Mouse (Mus musculus) mouse trophoblast stem cell (cell line): ENCODE data around the gene Ftsj3.

Experiments
- in situ Hi-C, 2 experiments: fragments of 300-500 bp; cut with MseI, MboI; formaldehyde crosslinking; loops; 2 replicates in 1 of 2; 3 replicates in 1 of 2; pipeline ENCODE4 v1.15.1; 2025

The Ftsj3 gene

DNA sequence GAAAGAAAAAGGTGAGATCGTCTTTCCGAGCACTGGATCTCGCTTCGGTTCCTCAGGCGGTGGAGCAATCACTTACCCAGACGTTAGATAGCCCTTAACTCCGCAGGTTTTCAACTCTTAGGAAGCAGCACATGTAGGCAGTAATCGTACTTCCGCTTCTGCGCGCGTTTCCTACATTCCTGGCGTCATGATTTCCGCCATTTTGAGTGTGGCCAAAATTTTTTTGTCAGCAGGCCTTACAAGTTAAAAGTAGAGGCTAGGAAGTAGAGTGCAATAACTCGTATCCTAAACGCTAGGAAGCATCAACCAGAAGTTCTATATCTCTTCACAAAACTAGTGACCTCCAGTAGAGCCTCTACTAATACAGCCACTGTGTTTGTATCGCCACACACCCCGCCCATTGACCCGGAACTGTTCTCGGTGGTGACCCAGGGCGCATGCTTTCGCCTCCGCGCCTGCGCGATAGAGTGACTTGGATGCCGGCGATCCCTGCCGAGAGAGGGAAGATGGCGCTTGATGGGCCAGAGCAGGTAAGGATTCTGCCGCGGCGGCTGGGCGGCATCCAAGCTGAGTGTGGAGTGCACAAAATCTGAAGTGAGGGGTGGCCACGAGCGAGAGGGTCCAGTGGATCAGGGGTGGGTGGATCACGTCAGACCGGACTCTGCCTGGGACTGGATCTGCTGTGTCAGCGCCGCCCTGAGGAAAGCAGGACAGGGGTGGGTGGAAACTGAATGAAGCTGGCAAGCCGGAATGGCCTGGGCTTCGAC lies at the start of gene Ftsj3, which contains the start of gene Psmc5:
Ftsj3 (minus strand) TSS at position 395 of the 767 bp plus-strand sequence.
Psmc5 (plus strand) TSS at position 470 of the 767 bp plus-strand sequence.
- in situ Hi-C loops, result no loop called here

DNA sequence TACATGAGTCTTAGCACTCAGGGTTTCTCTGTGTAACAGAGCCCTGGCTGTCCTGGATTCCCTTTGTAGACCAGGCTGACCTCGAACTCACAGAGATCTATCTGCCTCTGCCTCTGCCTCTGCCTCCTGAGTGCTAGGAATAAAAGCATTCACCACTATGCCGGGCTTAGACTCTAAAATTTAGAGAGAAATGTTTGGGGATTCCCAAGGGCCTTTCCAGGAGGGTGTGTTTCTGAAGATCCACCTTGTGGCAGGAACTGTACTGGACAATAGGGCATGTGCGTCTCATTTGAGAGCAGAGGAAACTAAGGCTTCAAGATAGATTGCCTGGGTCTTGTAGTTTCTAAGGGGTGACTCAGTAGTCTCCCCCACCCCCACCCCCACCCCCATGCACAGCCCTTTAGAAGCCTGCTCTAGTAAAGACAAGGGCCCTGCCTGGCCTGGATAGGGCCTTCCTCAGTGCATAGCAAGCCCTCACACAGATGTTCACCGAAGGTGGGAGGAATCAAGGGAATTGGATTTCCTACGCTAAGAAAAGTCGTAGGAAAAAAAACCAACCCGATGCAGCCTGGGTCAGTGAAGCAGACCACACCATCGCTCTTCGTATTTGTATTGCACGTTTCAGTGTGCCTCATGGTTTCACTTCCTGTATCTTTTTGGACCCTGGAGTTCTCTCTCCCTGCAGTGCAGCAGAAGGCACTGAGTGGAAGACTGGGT lies 49.6 kb upstream of the Ftsj3 start:
- in situ Hi-C loops, result no loop called here

DNA sequence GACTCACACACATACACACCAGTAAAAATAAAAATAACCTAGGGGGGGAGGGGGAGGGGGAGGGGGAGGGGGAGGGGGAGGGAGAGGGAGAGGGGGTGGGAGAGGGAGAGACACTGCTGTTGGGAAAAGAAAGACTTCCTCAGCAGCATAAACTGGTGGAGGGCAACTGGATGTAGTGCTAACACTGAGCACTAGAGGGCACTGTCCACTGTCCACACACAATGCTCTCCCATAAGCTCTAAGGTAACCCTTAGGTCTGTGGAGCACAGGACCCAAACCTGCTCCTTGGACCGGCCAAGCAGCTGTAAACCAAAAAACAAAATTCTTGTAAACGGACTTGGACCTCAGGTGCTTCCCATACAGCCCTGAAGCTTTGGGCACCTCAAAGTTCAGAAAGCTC lies 46.8 kb upstream of the Ftsj3 start:
- in situ Hi-C loops, result no loop called here

DNA sequence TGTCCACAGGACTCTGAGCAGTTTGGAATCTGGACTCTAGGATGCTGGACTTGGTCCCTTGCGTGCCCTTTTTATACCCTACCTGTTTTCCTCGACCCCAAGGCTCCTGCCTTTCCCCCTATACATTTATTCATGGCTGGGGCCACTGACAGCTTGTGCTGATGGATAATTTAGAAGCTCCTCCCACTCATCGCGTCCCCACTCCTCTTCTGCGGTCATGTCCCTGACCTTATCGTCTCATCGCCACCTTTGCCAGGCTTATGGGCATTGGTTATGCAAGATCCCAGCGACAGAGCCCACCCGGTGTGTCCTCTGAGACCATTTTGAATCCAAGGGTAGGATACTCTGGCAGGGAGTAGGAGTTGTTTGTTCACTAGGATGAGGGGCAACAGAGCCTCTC lies 45.9 kb upstream of the Ftsj3 start, which contains the start of gene Gh:
Gh (minus strand) TSS at position 101 of the 400 bp plus-strand sequence.
- in situ Hi-C loops, result no loop called here

DNA sequence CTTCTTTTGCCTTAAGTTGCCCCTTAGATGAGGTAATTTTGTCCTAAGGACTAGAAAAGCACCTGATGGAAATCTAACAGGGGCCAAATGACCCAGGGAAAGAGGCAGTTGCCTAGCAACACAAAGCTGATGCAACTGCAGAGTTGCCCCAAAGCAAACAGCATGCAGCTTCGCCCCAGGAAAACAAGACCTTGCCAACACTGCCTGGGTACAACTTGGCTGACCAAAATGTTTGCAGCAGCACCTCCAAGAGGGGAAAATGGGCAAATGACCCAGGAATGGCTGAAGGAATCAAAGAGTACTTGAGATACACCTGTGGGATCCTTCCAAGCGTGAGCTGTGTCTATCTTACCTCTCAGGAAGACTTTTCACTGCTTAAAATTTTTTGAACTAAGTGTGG lies 36.0 kb upstream of the Ftsj3 start:
- in situ Hi-C loops, result no loop called here

DNA sequence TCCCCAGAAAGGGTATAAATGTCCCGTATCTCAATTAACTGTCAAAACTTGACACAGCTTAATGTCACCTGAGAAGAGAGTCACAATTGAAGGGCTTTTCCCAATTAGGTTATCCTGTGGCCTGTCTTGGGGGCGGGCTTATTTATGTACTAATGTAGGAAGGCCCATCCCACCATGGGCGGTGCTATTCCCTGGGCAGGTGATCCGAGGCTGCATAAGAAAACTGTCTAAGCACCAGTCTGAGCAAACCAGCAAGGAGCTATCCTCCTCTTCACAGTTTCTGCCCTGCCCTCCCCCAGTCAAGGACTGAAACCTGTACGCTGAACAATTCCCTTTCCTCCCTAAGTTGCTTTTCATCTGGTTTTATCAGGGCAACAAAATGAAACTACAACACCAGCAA lies 34.5 kb upstream of the Ftsj3 start:
- in situ Hi-C loops, result no loop called here

DNA sequence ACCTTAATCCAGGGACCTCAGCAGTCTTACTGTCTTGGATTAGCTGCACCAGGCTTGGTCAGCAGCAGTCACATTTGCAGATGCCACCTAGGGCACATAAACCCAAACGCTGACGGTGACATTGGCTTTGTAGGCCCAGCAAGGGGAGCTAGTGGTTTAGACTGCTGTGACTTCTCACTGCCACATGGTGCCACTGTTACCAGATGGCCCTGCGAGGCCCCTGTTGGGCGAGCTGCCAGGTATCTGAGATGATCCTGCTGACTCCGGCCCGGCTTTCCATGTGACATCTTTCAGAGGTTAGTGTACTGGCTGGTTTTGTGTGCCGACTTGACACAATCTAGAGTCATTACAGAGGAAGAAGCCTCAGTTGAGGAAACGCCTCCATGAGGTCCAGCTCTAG lies 33.5 kb upstream of the Ftsj3 start:
- in situ Hi-C loops, result no loop called here

DNA sequence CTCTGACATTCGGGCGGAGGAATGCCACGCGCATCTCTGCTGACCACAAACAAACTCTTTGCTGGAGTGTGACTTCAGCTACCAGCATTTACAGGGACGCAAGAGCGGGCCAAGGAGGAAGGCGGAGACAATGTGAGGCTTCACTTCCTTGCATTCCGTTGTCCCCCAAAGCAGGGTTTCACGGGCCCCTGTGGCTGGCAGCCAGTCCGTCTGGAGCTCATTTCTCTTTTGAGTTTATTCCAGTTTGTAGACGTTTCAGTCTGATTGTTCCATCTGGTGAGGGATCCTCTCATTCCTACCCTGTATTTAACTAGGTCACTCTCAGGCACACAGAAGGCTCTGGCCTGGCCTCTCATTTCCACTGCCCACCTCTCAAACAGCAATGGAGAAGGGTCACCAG lies 31.1 kb upstream of the Ftsj3 start:
- in situ Hi-C loops, result no loop called here

DNA sequence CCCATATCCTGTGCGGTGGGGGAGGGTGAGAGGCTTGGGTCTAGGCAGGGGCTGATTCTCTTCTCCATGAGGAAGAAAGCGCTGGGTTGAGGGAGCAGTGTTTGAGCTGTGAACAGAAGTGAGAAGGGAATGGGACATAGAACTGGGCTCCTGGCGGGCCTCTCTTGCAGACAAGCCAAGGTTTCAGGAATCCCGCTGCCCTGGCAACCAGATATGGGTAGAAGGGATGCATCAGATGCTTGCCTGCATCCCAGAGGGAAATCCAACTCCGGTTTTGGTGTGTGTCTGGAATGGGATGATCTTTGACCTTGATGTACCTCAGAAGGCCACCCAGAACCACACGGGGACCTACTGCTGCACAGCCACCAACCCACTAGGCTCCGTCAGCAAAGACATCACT lies 30.3 kb upstream of the Ftsj3 start:
- in situ Hi-C loops, result no loop called here

DNA sequence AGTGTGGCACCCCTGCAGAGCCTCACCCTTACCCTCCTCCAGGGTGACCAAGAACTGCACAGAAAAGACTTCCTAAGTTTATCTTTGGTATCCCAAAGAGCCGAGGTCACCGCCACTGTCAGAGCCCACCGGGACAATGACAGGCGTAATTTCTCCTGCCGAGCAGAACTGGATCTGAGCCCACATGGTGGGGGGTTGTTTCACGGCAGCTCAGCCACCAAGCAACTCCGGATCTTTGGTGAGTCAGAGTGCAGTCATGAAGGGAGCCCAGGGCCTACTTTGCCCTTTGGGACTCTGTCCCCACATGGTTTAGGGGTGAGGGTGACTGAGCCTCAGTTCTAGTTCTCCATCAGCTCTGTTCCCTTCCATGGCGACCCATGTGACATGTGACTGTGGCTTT lies 28.2 kb upstream of the Ftsj3 start:
- in situ Hi-C loops, result no loop called here

DNA sequence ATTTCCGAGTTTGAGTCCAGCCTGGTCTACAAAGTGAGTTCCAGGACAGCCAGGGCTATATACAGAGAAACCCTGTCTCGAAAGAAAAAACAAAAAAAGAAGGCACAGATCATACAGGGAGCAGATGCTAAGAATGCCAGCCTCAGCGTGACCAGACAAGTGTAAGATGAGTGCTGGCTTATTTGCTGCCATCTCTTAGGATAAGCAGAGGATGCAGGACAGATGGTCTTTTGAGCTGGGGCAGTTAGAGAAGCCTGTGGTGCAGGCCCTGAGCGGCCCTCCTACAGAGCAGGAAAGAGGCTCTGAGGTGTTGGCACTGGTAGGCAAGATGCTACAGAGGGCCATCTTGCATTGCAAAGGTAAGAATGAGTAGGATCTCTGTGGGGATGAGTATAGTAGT lies 27.5 kb upstream of the Ftsj3 start:
- in situ Hi-C loops, result no loop called here

DNA sequence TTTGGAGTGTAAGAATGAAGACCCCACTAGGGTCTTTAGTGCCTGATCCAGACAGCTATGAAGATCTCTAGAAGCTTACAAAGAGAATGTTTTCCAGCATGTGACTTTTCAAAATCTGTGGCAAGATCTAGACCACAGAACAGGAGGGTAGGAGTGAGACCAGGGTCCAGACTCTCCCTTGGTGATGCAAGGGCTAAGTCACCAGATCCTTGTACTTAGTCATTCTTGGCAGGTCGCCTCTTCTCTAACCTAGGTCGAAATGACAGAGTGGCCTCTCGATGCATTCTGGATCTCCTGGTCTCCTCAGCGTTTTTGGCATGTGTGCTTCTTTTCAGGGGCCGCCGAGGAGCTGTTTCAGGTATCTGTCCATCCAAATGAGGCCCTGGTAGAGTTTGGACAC lies 26.6 kb upstream of the Ftsj3 start:
- in situ Hi-C loops, result no loop called here

DNA sequence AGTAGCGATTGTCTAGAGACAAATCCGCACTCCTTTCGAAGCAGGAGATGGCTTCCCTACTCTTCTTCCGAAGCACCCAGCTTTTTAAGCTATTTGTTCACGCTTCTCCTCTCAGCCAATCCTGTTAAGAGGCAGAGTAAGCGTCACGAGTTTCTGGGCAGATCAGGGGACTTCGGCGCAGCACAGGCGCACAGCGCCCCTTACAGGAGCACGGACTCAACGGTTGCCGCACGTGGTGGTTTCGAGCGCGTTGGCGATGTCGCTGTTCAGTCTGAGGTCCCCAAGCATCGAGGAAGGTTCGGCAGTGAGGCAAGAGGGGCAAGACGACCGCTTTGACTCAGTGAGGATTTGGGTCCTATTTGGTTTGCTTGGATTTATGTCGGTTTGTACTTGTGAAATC lies 20.6 kb upstream of the Ftsj3 start, which contains the start of gene Tcam1:
Tcam1 (plus strand) TSS at position 219 of the 400 bp plus-strand sequence.
- in situ Hi-C loops, result no loop called here

DNA sequence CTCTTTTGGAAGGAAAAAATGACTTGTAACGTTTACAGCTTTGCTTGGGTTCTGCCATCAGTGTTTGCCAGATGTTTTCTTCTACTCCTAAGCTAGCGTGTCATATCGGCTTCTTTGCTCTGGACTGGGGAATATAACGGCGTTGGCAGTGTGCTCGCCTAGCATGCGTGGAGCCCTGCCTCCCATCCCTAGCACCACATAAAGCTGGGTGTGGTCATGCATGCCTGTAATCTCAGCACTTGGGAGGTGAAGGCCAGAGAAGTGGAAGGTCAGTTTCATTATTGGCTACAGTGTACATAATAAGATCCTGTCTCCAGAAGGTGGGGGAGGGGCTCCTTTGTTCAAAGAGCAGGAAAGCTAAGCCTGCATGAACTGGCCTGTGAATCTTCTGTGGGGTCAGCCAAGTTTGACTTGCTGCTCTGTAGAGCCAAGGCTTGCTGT lies 19.1 kb upstream of the Ftsj3 start:
- in situ Hi-C loops, result no loop called here

DNA sequence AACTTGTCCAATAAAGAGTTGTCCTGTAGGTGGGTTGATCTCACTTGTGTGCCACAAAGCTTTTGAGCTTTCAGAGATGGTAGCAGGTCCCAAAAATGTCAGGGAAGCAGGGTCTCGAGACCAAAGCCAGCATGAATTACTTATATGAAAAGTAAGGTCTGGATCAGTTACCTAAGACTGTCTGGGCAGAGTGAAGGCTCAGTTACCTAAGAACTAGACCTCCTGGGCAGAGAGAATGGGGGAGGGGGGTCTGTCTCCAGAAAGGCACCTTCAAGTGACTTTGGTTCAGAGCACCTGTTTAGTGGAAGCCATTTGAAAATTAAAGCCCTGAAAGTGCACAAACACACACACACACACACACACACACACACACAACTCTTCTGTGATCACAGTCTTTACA lies 18.5 kb upstream of the Ftsj3 start:
- in situ Hi-C loops, result no loop called here

DNA sequence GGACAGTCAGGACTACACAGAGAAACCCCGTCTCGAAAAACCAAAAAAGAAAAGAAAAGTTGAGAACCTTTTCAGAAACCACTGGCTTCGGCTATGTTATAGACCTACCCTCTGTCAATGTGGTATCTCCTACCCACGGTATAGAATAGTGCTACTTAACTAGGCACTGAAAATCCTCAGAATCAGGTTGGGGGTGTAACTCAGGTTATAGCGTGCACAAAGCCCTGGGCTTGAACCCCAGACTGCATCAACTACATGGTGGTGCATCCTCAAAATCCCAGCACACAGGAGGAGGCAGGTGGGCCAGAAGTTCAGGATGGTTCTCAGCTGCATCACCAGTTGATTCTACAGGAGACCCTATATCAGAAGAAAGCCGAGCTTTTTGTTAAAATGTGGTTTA lies 17.9 kb upstream of the Ftsj3 start:
- in situ Hi-C loops, result no loop called here

DNA sequence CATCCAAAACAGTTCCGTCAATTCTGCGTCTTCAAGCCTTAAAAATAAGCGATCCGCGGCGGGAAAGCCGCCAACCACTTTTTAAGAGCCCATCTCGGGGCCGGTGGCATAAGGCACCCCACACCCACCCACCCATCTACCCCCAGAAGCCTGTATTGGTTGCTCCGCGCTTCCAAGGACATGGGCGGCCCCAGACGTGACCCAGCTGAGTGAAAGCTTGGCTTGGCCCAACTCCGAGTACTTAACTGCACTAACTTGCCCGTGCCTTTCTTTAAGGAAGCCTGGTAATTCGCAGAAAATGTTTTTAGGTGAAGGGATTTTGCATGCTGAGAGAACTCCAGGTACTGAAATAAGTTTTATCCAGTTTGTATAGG lies 17.4 kb upstream of the Ftsj3 start:
- in situ Hi-C loops, result no loop called here

DNA sequence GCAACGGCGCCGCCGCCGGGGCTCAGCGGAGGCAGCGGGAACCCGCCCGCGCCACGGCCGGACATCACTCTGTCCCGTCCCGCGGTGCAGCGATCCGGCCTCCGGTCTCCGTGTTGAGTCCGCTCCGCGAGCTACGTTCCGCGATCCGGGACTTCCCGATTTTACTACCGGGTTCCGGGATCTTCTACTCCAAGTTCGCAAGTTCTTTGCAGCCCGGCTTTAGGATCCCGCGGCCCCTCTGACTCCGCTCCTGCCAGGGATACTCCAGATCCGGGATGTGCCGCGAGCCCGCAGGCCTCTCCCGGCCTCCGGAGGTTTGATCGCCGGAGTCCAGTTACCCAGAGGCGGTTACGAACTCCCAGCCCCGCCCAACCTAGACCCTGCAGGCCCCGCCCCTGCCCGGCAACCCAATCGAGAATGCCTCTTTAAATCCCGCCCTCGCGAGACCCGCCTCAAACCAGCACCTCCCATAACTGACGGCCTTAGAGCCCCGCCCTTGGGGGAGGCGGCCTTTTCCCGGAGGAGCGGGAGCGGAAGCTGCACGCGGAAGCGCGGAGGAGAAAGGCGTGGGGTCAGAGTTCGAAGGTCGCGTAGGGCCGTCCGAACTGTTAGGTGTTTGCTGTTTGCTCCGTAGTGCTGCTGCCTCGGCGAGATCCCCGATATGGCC lies 16.9 kb upstream of the Ftsj3 start, which contains the start of gene Smarcd2:
Smarcd2 (minus strand) TSS at position 329 of the 667 bp plus-strand sequence.
- in situ Hi-C loops, result no loop called here

DNA sequence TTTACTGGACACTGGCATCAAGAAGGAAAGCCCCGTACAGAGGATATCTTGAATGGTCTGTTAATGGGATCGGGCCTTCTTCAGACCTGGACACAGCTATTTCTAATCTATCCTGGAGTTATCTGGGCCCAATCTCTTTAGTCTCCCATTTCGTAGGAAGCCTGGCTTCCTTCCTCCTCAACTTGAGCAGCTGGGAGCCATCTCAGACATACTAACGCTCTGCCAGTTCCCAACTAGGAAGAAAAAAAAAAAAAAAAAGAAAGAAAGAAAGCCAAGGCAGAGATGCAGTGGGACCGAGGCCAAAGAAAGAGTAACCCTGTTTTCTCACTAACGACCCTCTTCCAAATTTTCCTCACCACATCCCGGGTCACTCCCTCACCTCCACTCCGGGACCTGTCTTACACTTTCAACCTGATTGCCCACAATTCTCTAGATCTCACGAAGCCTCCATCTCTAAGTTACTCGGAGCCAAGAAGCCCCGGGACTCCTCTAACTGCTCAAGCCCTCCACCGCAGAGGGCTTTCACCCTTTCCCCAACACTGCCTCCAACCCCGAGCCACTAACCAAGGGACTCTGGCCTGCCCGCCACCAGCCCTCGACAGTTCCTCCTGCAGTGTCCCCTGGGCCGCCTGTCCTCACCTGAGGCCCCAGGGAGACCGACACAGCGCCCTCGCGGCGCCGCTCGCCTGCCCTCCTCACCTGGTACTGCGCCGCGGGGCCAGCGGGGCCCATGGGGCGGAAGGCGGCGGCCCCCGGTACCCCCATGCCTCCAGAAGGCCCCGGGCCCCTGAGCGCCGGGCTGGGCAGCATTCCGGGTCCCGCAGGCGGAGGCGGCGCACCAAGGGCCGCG lies 16.1 kb upstream of the Ftsj3 start:
- in situ Hi-C loops, result no loop called here

DNA sequence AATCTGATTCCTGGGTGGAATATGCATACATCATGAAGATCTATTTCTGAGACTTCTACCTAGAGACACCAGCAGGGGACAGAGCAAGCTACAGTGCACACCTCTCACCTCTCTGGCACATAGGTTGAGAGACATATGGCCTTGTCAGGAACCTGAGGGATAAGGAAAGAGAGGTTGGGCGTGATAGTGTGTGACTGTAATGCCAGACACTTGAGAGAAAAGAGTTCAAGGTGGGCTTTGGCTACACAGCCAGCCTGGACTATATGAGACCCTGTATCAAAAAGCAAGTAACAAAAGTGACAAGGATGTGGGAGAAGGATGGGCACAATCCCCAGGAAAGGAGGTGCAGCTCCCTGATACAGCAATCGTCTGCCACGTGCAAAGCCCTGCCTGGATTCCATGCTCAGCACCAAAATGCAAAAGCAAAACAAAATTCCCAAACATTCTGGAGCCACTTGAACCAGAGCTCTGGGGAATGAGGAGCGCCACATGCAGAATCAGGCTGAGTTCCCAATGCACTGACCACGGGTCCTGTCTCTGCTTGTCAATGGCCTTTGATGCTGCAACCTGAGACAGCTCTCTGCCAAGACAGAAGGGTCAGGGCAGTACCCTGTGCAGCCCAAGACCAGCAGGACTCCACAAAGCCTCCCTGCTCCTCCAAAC lies 15.4 kb upstream of the Ftsj3 start:
- in situ Hi-C loops, result no loop called here

DNA sequence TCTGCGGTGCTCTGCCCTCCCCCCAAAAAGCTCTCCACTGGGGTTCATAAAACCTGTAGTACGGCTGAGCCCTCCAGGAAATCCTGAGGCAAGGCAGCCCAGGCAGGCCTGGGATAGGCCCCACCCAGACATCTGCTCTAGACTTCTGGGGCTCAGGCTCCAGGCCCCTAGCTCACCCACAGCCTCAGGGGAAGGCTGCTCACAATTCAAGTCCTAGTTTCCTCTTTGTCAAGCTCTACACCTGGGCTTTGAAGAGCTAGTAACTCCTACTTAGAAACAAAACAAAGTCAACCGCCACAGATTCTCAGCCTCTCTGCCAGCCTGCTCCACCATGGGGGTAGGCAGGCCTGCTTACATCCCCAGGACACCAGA lies 13.2 kb upstream of the Ftsj3 start:
- in situ Hi-C loops, result no loop called here
